Mouse (Mus musculus) liver, embryonic 12.5 days (tissue): ENCODE measurements at regions not wholly inside any gene's neighbourhood (a gene's known extent, or its start where the extent isn't known, plus 50 kb on each side); places are given as distances from the start of the nearest gene placed in this dataset.

ENCODE experiments used
- ATAC-seq: fragments of 200-750 bp; cut with Nextera tagmentation; 2 replicates; pipeline ENCODE4 v1.8.0; 2017; ENCODE audit warnings: moderate number of reproducible peaks, mild to moderate bottlenecking, moderate library complexity
- H3K27ac ChIP-seq: fragments of 300-500 bp; sonication (generic); 2 replicates; pipeline ENCODE4 v1.5.1; 2016; ENCODE audit warnings: mild to moderate bottlenecking
- H3K27me3 ChIP-seq: fragments of 300-500 bp; sonication (generic); replicated peaks from 2 replicates; pipeline ENCODE4 v1.6.1; 2016; ENCODE audit warnings: mild to moderate bottlenecking, moderate library complexity
- H3K36me3 ChIP-seq: fragments of 300-500 bp; sonication (generic); 2 replicates; pipeline ENCODE4 v1.6.1; 2016; ENCODE audit warnings: mild to moderate bottlenecking, moderate library complexity
- H3K4me1 ChIP-seq: fragments of 300-500 bp; sonication (generic); 2 replicates; pipeline ENCODE4 v1.6.1; 2016
- H3K4me2 ChIP-seq: fragments of 300-500 bp; sonication (generic); 2 replicates; pipeline ENCODE4 v1.6.1; 2016; ENCODE audit warnings: mild to moderate bottlenecking, moderate library complexity
- H3K4me3 ChIP-seq: fragments of 300-500 bp; sonication (generic); 2 replicates; pipeline ENCODE4 v1.5.1; 2016; ENCODE audit warnings: mild to moderate bottlenecking, moderate library complexity
- H3K9ac ChIP-seq: fragments of 300-500 bp; sonication (generic); 2 replicates; pipeline ENCODE4 v1.6.1; 2016; ENCODE audit warnings: mild to moderate bottlenecking, moderate library complexity
- H3K9me3 ChIP-seq: fragments of 300-500 bp; sonication (generic); replicated peaks from 2 replicates; pipeline ENCODE4 v1.6.1; 2016; ENCODE audit warnings: mild to moderate bottlenecking, moderate library complexity
- WGBS: fragments of 180-500 bp; shearing (Covaris S2); methylation state at CpG from one replicate; pipeline ENCODE4 v1.1.7; 2016; ENCODE audit not compliant: insufficient replicate concordance; 5-methylcytosine and 5-hydroxymethylcytosine counted together

DNA sequence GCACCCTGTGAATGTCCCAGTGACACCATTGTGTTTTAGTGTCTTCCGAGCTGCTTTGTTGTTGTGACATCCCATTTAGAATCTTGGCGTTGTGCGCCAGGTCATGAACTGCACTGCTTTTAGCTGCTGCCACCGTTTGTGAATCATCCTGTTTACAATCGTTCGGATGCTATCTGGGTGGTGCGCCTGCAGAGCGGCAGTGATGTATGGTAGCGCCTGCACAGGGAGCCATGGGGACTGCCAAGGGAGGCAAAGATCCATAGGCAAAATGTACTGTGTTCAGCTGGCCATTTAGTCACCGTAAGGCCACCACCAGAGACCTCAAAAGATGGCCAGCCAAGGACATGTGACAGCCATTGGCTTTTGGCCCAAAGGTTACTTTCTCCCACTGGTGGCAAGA, 93.3 kb downstream of the Gm4791 start:
- Histone ChIP-seq H3K36me3 (no peaks in the 10 kb centered on the region), H3K9me3 (no peaks in the 10 kb centered on the region), H3K4me3 (no peak overlapping the region), H3K9ac (no peak overlapping the region), H3K4me2 (no peak overlapping the region), H3K27ac (no peak overlapping the region), H3K27me3 (no peaks in the 10 kb centered on the region), H3K4me1 (no peaks in the 10 kb centered on the region)
- ATAC-seq: no peak
- WGBS: 71% methylated on average over 10 of the region's 10 CpGs

GRCm38 (mm10) chr9:47095656-47096055, 97.1 kb downstream of the Gm4791 start:
- Histone ChIP-seq H3K27ac (no peak overlapping the region), H3K4me3 (no peak overlapping the region), H3K4me2 (no peak overlapping the region), H3K9me3 (no peaks in the 10 kb centered on the region), H3K4me1 (no peaks in the 10 kb centered on the region), H3K36me3 (no peaks in the 10 kb centered on the region), H3K9ac (no peak overlapping the region), H3K27me3 (no peaks in the 10 kb centered on the region)
- ATAC-seq: no peak
- 72% methylated on average over 4 of the region's 4 CpGs for WGBS

GRCm38 (mm10) chr9:47103316-47103715, 104.8 kb downstream of the Gm4791 start:
- Histone ChIP-seq H3K27me3 (no peaks in the 10 kb centered on the region), H3K9me3 (no peaks in the 10 kb centered on the region), H3K4me3 (no peak overlapping the region), H3K4me2 (no peak overlapping the region), H3K27ac (no peak overlapping the region), H3K9ac (no peak overlapping the region), H3K36me3 (no peaks in the 10 kb centered on the region), H3K4me1 (no peaks in the 10 kb centered on the region)
- WGBS: 50% methylated on average over 3 of the region's 3 CpGs
- ATAC-seq: no peak

DNA sequence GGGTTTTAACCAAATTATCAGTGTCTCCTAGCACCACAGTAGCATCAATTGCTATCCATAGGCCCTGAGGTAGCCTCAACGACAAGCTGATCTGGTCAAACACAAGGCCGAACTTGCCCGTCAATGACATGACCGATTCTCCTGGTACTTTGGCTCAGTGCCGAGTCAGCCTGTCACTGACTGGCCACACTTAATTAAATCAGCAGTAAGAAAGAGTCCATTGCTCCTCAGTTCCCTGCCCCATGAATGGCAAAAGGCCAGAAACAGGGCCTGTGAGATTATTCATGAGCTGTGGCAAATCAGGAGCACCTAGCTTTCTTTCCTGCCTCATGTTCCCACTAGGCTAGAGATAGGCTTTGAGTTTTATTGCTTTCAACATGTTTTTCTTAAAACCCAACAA, 105.4 kb downstream of the Gm4791 start:
- H3K27ac ChIP-seq: no peak overlapping the region
- no peak for ATAC-seq
- 78% methylated on average over 5 of the region's 5 CpGs for WGBS
- no peaks in the 10 kb centered on the region for H3K27me3 ChIP-seq
- no peak overlapping the region for H3K9ac ChIP-seq
- H3K4me2 ChIP-seq: no peak overlapping the region
- no peak overlapping the region for H3K4me3 ChIP-seq
- no peaks in the 10 kb centered on the region for H3K36me3 ChIP-seq
- H3K4me1 ChIP-seq: no peaks in the 10 kb centered on the region
- no peaks in the 10 kb centered on the region for H3K9me3 ChIP-seq

DNA sequence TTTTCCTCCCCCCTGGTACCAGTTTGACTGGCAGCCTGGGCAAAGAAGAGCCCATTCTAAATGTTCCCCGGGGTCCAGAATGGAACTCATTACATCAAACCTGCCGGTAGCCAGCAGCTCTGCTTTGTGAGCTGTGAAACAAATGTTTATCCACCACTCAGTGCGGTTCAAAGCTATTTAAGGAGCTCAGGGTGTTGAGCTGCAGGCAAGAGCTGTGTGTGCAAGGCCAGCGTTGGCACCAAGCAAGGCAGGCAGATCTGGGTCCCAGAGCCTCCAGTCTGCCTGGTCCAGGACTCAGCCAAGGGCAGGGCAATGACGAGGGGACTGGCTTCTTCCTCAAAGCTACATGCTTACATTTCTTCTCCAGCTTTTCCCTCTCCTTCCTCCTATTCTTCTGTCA, 109.6 kb downstream of the Gm4791 start:
- no peaks in the 10 kb centered on the region for H3K4me1 ChIP-seq
- no peak overlapping the region for H3K9ac ChIP-seq
- 54% methylated on average over 5 of the region's 5 CpGs for WGBS
- H3K4me3 ChIP-seq: no peak overlapping the region
- H3K27ac ChIP-seq: no peak overlapping the region
- H3K27me3 ChIP-seq: no peaks in the 10 kb centered on the region
- H3K4me2 ChIP-seq: no peak overlapping the region
- ATAC-seq: no peak
- H3K9me3 ChIP-seq: no peaks in the 10 kb centered on the region
- no peaks in the 10 kb centered on the region for H3K36me3 ChIP-seq

DNA sequence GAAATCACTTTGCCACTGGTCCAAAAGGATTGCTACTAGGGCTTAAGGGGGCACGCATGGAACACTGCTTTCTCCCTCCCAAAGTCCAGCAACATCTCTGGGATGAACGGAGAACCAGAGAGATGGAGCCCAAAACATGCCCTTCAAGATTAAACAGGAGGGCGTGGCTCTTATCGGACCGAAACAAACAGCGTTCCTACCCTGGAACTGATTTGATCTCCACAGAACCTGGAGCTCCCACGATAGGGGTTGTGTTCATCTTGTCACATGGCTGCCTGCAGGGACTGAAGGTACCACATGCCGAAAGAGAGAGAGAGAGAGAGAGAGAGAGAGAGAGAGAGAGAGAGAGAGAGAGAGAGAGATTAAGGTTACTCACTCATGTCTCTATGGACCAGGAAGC, 120.7 kb downstream of the Gm4791 start:
- Histone ChIP-seq H3K4me3 (no peak overlapping the region), H3K27ac (no peak overlapping the region), H3K4me1 (peaks cover 10% of the 10 kb centered on the region), H3K4me2 (no peak overlapping the region), H3K9me3 (no peaks in the 10 kb centered on the region), H3K27me3 (peaks cover 6% of the 10 kb centered on the region; the same call in 1 of the 2 replicates), H3K36me3 (no peaks in the 10 kb centered on the region), H3K9ac (no peak overlapping the region)
- WGBS: 59% methylated on average over 8 of the region's 8 CpGs
- no peak for ATAC-seq

DNA sequence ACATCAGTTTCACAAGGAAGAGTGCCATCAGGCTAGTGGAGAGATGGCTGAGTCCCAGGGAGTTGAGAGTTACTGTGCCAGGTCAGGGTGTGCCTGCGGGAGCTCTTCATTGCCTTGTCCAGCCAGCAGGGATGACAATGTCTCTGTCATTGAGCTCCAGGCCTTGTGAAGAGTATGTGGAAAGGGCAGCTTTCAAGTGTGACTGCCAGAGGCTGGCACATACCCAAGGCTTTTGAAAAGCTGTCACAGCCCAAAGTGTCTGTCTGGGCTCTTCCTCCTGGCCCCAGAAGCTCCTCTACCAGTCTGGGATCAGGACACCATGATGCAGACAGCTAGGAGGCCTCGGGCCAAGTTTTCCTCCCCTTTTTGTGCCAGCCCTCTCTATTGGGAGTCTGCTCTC, 124.6 kb downstream of the Gm4791 start:
- WGBS: 60% methylated on average over 2 of the region's 2 CpGs
- Histone ChIP-seq H3K27me3 (peaks cover 6% of the 10 kb centered on the region; the same call in 1 of the 2 replicates), H3K9me3 (no peaks in the 10 kb centered on the region), H3K4me1 (peaks cover 10% of the 10 kb centered on the region), H3K4me3 (no peak overlapping the region), H3K27ac (no peak overlapping the region), H3K4me2 (no peak overlapping the region), H3K9ac (no peak overlapping the region), H3K36me3 (no peaks in the 10 kb centered on the region)
- ATAC-seq: no peak

DNA sequence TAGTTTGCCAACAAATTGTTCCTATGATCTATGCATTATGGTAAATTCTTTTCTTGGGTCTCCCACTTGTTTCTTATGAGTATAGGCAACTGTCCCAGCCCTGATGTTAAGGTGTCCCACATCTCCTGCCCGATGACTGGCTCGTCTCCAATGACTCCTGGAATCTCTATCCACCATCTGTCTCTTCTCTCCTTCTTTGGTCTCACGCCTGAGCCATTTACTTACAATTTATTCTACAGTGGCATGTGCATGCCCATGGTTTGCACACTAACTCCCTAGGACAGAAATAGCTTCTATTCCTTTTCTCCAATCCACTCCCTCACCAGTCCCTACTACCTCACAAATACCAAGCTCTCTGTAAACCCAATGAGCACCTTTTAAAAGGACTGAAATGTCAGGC, 127.0 kb downstream of the Gm4791 start:
- ATAC-seq: no peak
- Histone ChIP-seq H3K9ac (no peak overlapping the region), H3K4me1 (no peaks in the 10 kb centered on the region), H3K27ac (no peak overlapping the region), H3K4me3 (no peak overlapping the region), H3K9me3 (no peaks in the 10 kb centered on the region), H3K36me3 (no peaks in the 10 kb centered on the region), H3K27me3 (peaks cover 6% of the 10 kb centered on the region; the same call in 1 of the 2 replicates), H3K4me2 (no peak overlapping the region)
- 63% methylated on average over 3 of the region's 3 CpGs for WGBS

GRCm38 (mm10) chr9:47126236-47126635, 127.7 kb downstream of the Gm4791 start:
- ATAC-seq: no peak
- H3K9ac ChIP-seq: no peak overlapping the region
- H3K9me3 ChIP-seq: no peaks in the 10 kb centered on the region
- peaks cover 6% of the 10 kb centered on the region; the same call in 1 of the 2 replicates for H3K27me3 ChIP-seq
- 43% methylated on average over 2 of the region's 2 CpGs for WGBS
- no peak overlapping the region for H3K27ac ChIP-seq
- no peak overlapping the region for H3K4me3 ChIP-seq
- H3K4me2 ChIP-seq: no peak overlapping the region
- peaks cover 1% of the 10 kb centered on the region; the same call in 1 of the 2 replicates for H3K4me1 ChIP-seq
- H3K36me3 ChIP-seq: no peaks in the 10 kb centered on the region

- no peaks in the 10 kb centered on the region for H3K9me3 ChIP-seq
- WGBS: 71% methylated on average over 11 of the region's 11 CpGs
- no peak for ATAC-seq
These were observed 129.3 kb downstream of the Gm4791 start for GRCm38 (mm10) chr9:47127756-47128424.

GRCm38 (mm10) chr9:47129101-47129500, 130.6 kb downstream of the Gm4791 start:
- Histone ChIP-seq H3K27ac (no peak overlapping the region), H3K4me2 (no peak overlapping the region), H3K4me3 (no peak overlapping the region), H3K27me3 (no peaks in the 10 kb centered on the region), H3K9ac (no peak overlapping the region), H3K4me1 (peaks cover 17% of the 10 kb centered on the region), H3K9me3 (no peaks in the 10 kb centered on the region), H3K36me3 (no peaks in the 10 kb centered on the region)
- no peak for ATAC-seq

More at GRCm38 (mm10) chr9:47127756-47128424, 129.3 kb downstream of the Gm4791 start:
- no peak overlapping the region for H3K4me3 ChIP-seq
- no peak overlapping the region for H3K27ac ChIP-seq
- no peaks in the 10 kb centered on the region for H3K36me3 ChIP-seq
- H3K9ac ChIP-seq: no peak overlapping the region
- peaks cover 6% of the 10 kb centered on the region; the same call in 1 of the 2 replicates for H3K27me3 ChIP-seq
- no peak overlapping the region for H3K4me2 ChIP-seq
- peaks cover 7% of the 10 kb centered on the region; the same call in 1 of the 2 replicates for H3K4me1 ChIP-seq

DNA sequence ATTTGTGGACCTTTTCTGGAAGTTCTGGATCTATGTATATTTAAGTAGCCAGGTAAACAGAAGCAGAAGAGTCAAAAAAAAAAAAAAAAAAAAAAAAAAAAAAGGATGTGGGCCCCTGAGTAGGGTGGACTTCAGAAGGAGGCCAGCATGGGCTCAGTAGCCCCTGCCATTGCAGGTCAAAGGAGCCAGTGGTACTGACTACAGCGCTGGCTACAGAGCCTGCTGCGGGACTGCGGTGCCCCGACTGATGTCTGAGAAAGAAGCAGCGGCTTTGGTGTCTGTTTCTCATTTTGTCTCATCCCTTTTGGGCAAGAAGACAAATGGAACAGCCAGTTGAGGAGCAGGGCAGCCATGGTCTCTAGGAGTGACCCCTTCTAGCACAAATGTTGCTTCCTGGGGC, 134.9 kb downstream of the Gm4791 start:
- no peaks in the 10 kb centered on the region for H3K36me3 ChIP-seq
- H3K27me3 ChIP-seq: no peaks in the 10 kb centered on the region
- H3K4me1 ChIP-seq: peaks cover 39% of the 10 kb centered on the region
- 0 out of 2 replicates have a peak overlapping the region, but pooled peaks have one; percentile 19 for H3K4me3 ChIP-seq
- H3K9me3 ChIP-seq: no peaks in the 10 kb centered on the region
- H3K4me2 ChIP-seq: peak overlapping the region; percentile 58
- H3K9ac ChIP-seq: no peak overlapping the region
- WGBS: 69% methylated on average over 5 of the region's 5 CpGs
- H3K27ac ChIP-seq: peak overlapping the region; percentile 61
- ATAC-seq: peak; percentile 72

GRCm38 (mm10) chr9:47133873-47134272, 135.3 kb downstream of the Gm4791 start:
- 21% methylated on average over 8 of the region's 8 CpGs for WGBS
- H3K36me3 ChIP-seq: no peaks in the 10 kb centered on the region
- H3K27ac ChIP-seq: peak overlapping the region; percentile 61
- H3K4me3 ChIP-seq: 0 out of 2 replicates have a peak overlapping the region, but pooled peaks have one; percentile 19
- H3K9ac ChIP-seq: 0 out of 2 replicates have a peak overlapping the region, but pooled peaks have one; percentile 25
- ATAC-seq: peak; percentile 94
- peak overlapping the region; percentile 58 for H3K4me2 ChIP-seq
- H3K9me3 ChIP-seq: no peaks in the 10 kb centered on the region
- H3K4me1 ChIP-seq: peaks cover 39% of the 10 kb centered on the region
- H3K27me3 ChIP-seq: no peaks in the 10 kb centered on the region
